In the genomic region with DNA sequence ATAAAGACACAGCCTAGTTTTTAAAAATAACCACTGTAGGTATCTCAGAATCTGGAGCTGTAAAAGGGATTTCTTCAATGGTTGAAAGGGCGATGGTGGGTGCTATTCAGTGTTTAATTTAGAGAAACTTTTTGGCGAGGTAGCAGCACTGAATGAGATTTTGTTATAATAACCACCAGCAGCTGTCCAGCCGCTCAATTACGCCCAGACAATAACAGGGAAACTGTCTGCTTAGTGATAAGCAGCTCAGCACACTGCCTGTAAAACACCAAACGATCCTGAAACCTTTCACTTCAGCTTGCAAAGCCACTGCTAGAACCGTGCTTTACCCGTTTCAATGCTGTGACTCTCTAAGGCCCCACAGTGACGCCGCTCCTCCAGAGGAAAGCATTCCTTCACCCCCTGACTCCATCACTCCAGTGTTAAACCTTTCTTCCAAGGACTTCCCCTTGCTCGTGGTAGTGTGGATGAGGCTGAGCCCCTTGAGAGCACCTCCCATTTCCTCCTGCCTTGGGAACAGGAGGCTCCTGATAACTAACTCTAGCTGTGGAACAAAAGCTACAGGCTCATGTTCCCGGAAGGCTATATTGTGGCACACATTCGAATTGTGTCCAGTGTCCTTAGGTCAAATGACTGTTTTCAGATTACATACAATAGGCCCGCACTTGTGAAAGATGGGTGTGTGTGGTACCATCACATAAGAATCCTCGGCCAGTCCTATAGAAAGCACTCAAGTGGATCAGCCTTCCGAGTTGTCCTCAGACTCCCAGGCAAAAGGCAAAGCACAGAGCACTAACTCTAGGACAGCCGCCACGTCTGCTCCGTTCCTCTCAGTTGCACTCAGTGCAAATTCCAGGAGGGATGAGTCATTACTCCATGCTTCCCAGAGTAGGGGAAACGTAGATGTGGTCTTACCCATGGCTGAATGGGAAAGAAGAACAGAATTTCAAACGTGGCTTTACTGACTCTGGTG, we compare ENCODE assay signal across 9 mouse cellular contexts.
DNase-seq lines count a peak whose midpoint lies in the region; ATAC-seq and TF ChIP-seq lines count a peak whose summit lies in the region.
"Had no signal": no experiment of that assay in that cellular context is flagged by ENCODE, and none has a peak within 500 bp of the region (broad histone marks: within the 10 kb centered on the region; RNA-seq: fewer than 3 reads in every experiment).

No protein-coding gene starts in this region.

- intact Hi-C loops in gastrocnemius, postnatal 36 days (cut with DNase I): no loop called here

- peak overlapping the region; percentile 10; the same call in 1 of the 2 replicates for H3K4me2 ChIP-seq in intestine, postnatal 0 days (replicated peaks; ENCODE audit: low read depth)
- peak overlapping the region; percentile 35 for H3K4me2 ChIP-seq in lung, postnatal 0 days (replicated peaks; ENCODE audit: low read depth, low read length)
- H3K4me2 ChIP-seq: embryonic facial prominence, embryonic 15.5 days had no signal

- TF ChIP-seq CTCF in embryonic fibroblast, embryonic 13.5 days (IDR thresholded peaks at IDR 0.05; ENCODE audit: borderline replicate concordance, insufficient read depth, low read length): no peak
- no peak for TF ChIP-seq CTCF in intestine, postnatal 0 days (IDR thresholded peaks at IDR 0.05; ENCODE audit: low read depth)
- no peak for TF ChIP-seq CTCF in lung, postnatal 0 days (IDR thresholded peaks at IDR 0.05)

- H3K36me3 ChIP-seq in intestine, postnatal 0 days (ENCODE audit: control insufficient read depth, insufficient read depth): peaks cover 12% of the 10 kb centered on the region; the same call in 1 of the 2 replicates
- H3K36me3 ChIP-seq in lung, postnatal 0 days (ENCODE audit: insufficient read depth, low read length): no peaks in the 10 kb centered on the region
- H3K36me3 ChIP-seq: embryonic facial prominence, embryonic 15.5 days had no signal

- H3K27ac ChIP-seq in embryonic fibroblast, embryonic 13.5 days (ENCODE audit: insufficient read depth, low read length): peak overlapping the region; percentile 63
- H3K27ac ChIP-seq in intestine, postnatal 0 days (ENCODE audit: low read depth, low read length): peak overlapping the region; percentile 54
- H3K27ac ChIP-seq in lung, postnatal 0 days (ENCODE audit: low read length): 0 out of 2 replicates have a peak overlapping the region, but pooled peaks have one; percentile 16
- H3K27ac ChIP-seq: embryonic facial prominence, embryonic 15.5 days had no signal

- WGBS in intestine, postnatal 0 days: 22% methylated on average over 20 of the region's 20 CpGs
- WGBS in lung, postnatal 0 days: 25% methylated on average over 20 of the region's 20 CpGs

- H3K4me1 ChIP-seq in embryonic fibroblast, embryonic 13.5 days (ENCODE audit: control insufficient read depth, insufficient read depth, low read length): peaks cover 24% of the 10 kb centered on the region
- H3K4me1 ChIP-seq in intestine, postnatal 0 days (replicated peaks; ENCODE audit: control insufficient read depth, insufficient read depth, low read length): peaks cover 11% of the 10 kb centered on the region; the same call in 1 of the 2 replicates
- H3K4me1 ChIP-seq in lung, postnatal 0 days (ENCODE audit: insufficient read depth, low read depth, low read length): no peaks in the 10 kb centered on the region

- no peak overlapping the region for H3K4me3 ChIP-seq in embryonic fibroblast, embryonic 13.5 days (ENCODE audit: insufficient read depth, low read length)
- H3K4me3 ChIP-seq in intestine, postnatal 0 days (ENCODE audit: low read depth, low read length): no peak overlapping the region
- H3K4me3 ChIP-seq in lung, postnatal 0 days (ENCODE audit: low read depth, low read length): no peak overlapping the region
- H3K4me3 ChIP-seq: embryonic facial prominence, embryonic 15.5 days had no signal

- H3K9me3 ChIP-seq in intestine, postnatal 0 days (ENCODE audit: control insufficient read depth): no peaks in the 10 kb centered on the region
- H3K9me3 ChIP-seq in lung, postnatal 0 days (ENCODE audit: low read length): no peaks in the 10 kb centered on the region
- H3K9me3 ChIP-seq: embryonic facial prominence, embryonic 15.5 days had no signal

- H3K9ac ChIP-seq in intestine, postnatal 0 days (ENCODE audit: low read depth, low read length): no peak overlapping the region
- H3K9ac ChIP-seq in lung, postnatal 0 days (replicated peaks; ENCODE audit: low read depth): no peak overlapping the region
- H3K9ac ChIP-seq: embryonic facial prominence, embryonic 15.5 days had no signal

- no peak for TF ChIP-seq EP300 in lung, postnatal 0 days (IDR thresholded peaks at IDR 0.05)

- ATAC-seq in intestine, postnatal 0 days: peak; percentile 42
- peak; percentile 87 for ATAC-seq in lung, postnatal 0 days

- no peaks in the 10 kb centered on the region for H3K27me3 ChIP-seq in intestine, postnatal 0 days (replicated peaks; ENCODE audit: control insufficient read depth, insufficient read depth, low read length)
- no peaks in the 10 kb centered on the region for H3K27me3 ChIP-seq in lung, postnatal 0 days (replicated peaks; ENCODE audit: insufficient read depth, low read length)
- H3K27me3 ChIP-seq: embryonic facial prominence, embryonic 15.5 days had no signal

- peak; percentile 36; the same call in 1 of the 2 replicates for TF ChIP-seq POLR2A in embryonic fibroblast, embryonic 13.5 days (IDR thresholded peaks at IDR 0.05; ENCODE audit: low read depth, low read length)

- peak; percentile 21 for DNase-seq in gastrocnemius, postnatal 10 days
- DNase-seq in gastrocnemius, postnatal 36 days: no peak
- peak; percentile 70 for DNase-seq in lung, postnatal 0 days (ENCODE audit: low spot score)
- no peak for DNase-seq in thymus, postnatal 36 days
- no peak for DNase-seq in gastrocnemius, postnatal 4 days (ENCODE audit: low spot score in 2 of 2)
- no peak for DNase-seq in cerebellum, postnatal 10 days

Comparison
In these comparisons a context has a peak if more than half of its experiments do, and no peak if none do; other contexts are left out.
1. DNase-seq: peak in gastrocnemius, postnatal 10 days (single experiment) and lung, postnatal 0 days (single experiment); none in gastrocnemius, postnatal 36 days (0 of 2), thymus, postnatal 36 days (0 of 2), gastrocnemius, postnatal 4 days (0 of 2) and cerebellum, postnatal 10 days (0 of 2).
2. Peak in every context shown above with its lines, with median percentiles within 50 percentile points of each other: H3K27ac ChIP-seq.